Mouse (Mus musculus) thymus, postnatal 0 days (tissue): ENCODE data around the gene Foxp1. TPM values are rescaled to one million over a fixed set of nuclear protein-coding genes. Genes with fewer than 3 reads are reported as not detected.

ENCODE experiments used
- DNase-seq: peaks from one replicate; pipeline ENCODE4 v3.0.0-alpha.2; 2015; ENCODE audit warnings: low spot score
- microRNA-seq: library from miRNA; unstranded; fragments of <30 nt; microRNA quantifications from one replicate; pipeline ENCODE4, GENCODE M21; 2016; ENCODE audit warnings: borderline number of aligned reads
- polyA plus RNA-seq: library from polyadenylated mRNA; unstranded; fragments of >200 nt; fragmentation: Nextera tagmentation; extraction: Ambion mirVana; gene quantifications from 2 replicates; pipeline ENCODE4 v1.2.1, GENCODE M21; 2015

Foxp1 gene
- polyA plus RNA-seq, 1 experiment from 2014 or later = 82.5 TPM

DNA sequence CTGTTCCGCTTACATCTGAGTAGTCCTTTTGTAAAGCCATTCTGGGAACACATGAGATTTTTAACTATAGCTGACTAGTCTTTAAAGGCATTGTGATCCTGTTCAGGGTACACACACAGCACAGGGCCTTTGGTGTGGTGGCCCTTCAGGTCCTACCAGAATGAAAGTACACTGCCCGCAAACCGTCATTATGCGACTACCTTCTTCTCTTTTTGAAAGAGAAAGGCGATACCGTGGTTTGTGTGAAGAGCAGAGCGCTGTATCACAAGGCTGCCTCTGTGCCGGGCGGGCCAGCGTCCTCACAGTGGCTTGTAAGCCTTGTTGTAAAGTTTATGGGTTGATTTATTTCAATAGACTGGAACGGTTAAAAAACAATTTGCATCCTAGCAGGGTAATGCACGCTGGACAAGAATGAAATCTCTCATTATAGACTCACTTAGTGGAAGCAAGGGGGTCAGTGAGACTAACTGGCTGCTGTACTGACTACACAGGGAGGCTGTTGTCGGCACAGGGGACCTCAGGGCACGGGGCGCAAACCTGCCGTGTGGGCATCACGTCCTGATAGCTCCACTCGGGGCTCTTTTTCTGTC, 589.3 kb downstream of the Foxp1 start:
- no peak for DNase-seq

DNA sequence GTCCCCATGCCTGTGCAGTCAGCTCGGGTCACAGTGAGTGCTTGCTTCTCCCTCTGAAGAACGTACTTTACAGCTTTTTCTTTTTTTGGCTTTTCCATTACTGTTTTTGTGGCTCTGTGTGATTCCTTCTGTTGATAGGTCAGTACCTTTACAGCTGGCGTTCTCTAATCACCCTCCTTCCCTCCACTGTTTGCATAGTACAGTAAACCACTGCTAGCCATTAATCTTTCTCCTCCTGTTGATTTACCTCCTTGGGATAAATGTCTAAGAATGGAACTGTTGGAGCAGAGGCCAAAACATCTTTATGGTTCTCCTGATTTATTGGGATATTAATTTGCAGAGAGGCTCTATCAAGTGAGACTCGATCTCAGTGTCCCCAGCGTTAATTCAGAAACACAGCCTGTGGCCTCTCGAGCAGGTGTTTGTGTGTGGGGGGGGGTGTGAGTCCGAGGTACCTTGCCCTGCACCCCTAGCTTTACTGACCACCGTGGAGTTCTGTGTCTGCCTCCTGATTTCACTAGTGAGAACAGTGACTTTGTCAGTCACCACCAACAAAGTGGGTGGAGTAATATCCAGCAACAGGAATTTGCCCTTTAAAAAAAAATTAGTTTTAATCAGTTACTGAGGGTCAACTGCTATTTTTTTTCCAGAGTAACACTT, 590.5 kb downstream of the Foxp1 start:
- no peak for DNase-seq

DNA sequence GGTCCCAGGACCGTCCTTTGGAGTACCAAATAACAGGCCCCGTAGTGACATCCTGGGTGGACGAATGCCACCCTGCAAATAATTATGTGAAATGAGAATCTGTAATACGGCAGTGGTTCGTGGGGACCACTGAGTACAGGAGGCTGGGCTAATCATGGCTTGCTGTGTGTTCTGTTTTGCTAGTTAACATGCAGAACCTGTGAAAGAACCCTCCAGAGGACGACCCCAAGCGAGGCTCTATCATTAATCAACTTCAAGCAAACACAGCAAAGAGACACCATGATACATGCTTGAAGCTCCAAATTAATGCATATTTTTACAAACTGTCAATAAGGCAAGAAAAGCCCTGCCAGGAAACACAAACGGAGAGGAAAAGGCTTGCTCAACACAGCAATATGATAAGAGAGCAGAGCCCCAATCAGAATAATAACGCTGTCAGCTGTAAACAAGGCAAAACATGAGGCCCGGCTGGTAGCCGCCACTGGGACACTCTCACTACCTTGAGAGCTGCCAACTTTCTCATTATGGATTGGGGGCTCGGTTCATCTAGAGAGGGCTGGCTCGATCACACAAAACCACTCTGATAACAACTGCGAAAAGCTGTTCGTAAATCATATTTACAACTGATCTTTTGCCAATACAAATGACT, 591.7 kb downstream of the Foxp1 start:
- no peak for DNase-seq

DNA sequence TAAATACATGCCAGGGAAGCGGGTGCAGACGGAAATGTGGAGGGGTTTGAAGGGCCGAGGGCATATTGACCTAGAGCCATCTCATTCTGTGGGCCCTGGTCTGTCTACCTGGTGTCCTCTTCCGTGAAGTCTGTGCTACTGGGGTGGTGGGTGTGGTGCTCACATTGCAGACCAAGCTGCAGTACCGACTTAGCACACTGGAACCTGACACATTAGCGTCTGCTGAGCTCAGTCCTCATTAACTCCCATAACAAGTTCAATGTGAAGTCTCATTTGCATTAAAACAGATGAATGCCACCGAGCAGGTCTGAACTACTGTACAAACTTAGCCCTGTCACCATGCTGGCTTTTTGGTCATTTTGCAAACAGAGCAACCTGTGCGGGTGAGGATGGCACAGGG, 594.2 kb downstream of the Foxp1 start:
- no peak for DNase-seq

DNA sequence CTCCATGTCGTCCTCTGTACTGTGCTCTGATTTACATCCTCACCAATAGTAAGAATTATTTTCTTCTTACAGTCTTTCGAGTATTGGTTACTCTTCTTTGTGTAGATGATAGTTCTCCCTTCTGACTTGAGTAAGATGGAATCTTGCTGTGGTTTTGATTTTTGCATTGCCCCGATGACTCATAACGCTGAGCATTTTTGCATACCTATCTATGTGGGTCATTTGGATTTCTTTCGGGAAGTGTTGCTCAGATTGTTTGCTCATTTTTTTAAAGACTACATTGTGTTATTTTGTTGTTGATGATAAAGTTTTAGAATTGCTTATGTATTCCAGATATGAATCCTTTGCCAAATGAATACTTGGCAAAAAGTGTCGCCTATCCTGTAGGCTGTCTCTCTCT, 621.3 kb downstream of the Foxp1 start:
- DNase-seq = no peak

DNA sequence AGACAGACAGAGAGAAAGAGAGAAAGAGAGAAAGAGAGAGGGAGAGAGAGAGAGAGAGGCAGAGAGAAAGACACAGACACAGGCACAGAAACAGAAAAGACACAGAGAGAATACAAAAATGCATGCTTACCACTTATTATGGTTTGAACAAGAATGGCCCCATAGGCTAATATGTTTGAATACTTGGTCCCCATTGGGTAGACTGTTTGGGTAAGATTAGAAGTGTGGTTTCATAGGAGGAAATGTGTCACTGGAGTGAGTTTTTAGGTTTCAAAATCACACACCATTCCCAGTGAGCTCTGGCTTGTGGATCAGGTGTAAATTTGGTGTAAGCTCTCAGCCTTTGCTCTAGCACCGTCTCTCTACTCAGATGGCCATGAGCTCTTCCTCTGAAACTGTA, 644.3 kb downstream of the Foxp1 start:
- DNase-seq = no peak

DNA sequence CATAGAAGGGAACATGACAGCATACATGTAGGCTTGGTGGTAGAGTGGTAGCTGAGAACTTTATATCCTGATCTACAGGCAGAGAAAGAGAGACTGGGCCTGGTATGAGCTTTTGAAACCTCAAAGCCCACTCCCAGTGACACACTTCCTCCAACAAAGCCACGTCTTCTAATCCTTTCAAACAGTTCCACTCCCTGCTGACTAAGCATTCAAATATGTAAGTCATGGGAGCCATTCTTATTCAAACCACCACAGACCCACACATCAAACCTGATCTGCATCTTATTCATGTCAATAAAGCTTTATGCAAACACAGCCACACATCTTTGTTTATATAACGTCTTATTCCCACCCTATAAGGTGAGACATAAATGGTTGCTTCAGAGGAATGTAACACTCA, 646.1 kb downstream of the Foxp1 start:
- no peak for DNase-seq

Small RNA genes lying within 50 kb of the gene (microRNA-seq; reads per million reads assigned to microRNA genes)
- gene Gm22328 = not detected
- not detected for gene Gm49348

Other genes with a start within 250 kb of the Foxp1 start
- 36.4 and 43.2 TPM in 2 replicates for gene Eif4e3, start 144.1 kb upstream of the Foxp1 start, polyA plus RNA-seq
- gene Gm20696, start 144.1 kb upstream of the Foxp1 start, polyA plus RNA-seq = 2.4 and 6.4 TPM in 2 replicates
- gene Gpr27, start 170.0 kb upstream of the Foxp1 start, polyA plus RNA-seq = 1.7 and 2.3 TPM in 2 replicates
- 0.18 and 0.28 TPM in 2 replicates for gene Prok2, start 203.7 kb upstream of the Foxp1 start, polyA plus RNA-seq